Mouse (Mus musculus) liver (tissue): ENCODE measurements around the gene Parp3.
"Not testable (repeated sequence)": the region's sequence is repeated elsewhere in the genome, so short reads cannot be mapped to it uniquely, and the experiment has no call there.

ENCODE experiments used
- DNase-seq: peaks from one replicate; pipeline ENCODE4 v3.0.0-alpha.2; 2020; ENCODE audit warnings: mixed read lengths

Gene Parp3

GRCm38 (mm10) chr9:106476924-106477484 is at the start of gene Parp3:
TSS of gene Parp3 (minus strand) at chr9:106476949.
- DNase-seq, result peak; percentile 99

GRCm38 (mm10) chr9:106519909-106520308 is 43.2 kb upstream of the Parp3 start:
- DNase-seq, result no peak

- no peak for DNase-seq
These were observed 42.7 kb upstream of the Parp3 start for GRCm38 (mm10) chr9:106519433-106519832.

- DNase-seq, result no peak
These were observed 37.5 kb upstream of the Parp3 start, which contains the start of gene Iqcf5 for GRCm38 (mm10) chr9:106514273-106514672. TSS of gene Iqcf5 (plus strand) at chr9:106514573.

- no peak for DNase-seq
These were observed 36.8 kb upstream of the Parp3 start for GRCm38 (mm10) chr9:106513566-106513965.

- peak; percentile 27 for DNase-seq
These were observed 36.1 kb upstream of the Parp3 start for GRCm38 (mm10) chr9:106512729-106513450.

- DNase-seq, result no peak
These were observed 32.6 kb upstream of the Parp3 start for GRCm38 (mm10) chr9:106509356-106509755.

- no peak for DNase-seq
These were observed 27.5 kb upstream of the Parp3 start for GRCm38 (mm10) chr9:106504246-106504645.

- DNase-seq, result no peak
These were observed 25.1 kb upstream of the Parp3 start for GRCm38 (mm10) chr9:106501846-106502245.

GRCm38 (mm10) chr9:106499667-106500066 is 22.9 kb upstream of the Parp3 start, which contains the start of gene Iqcf1:
TSS of gene Iqcf1 (plus strand) at chr9:106499967.
- DNase-seq, result no peak

- DNase-seq, result not testable (repeated sequence)
These were observed 10.9 kb upstream of the Parp3 start for GRCm38 (mm10) chr9:106487602-106488001.

GRCm38 (mm10) chr9:106485076-106485475 is 8.3 kb upstream of the Parp3 start:
- no peak for DNase-seq

- no peak for DNase-seq
These were observed 6.9 kb upstream of the Parp3 start for GRCm38 (mm10) chr9:106483606-106484005.

- DNase-seq, result no peak
These were observed 6.4 kb upstream of the Parp3 start for GRCm38 (mm10) chr9:106483136-106483535.

GRCm38 (mm10) chr9:106482578-106483115 is 5.9 kb upstream of the Parp3 start:
- no peak for DNase-seq

GRCm38 (mm10) chr9:106481676-106482075 is 4.9 kb upstream of the Parp3 start:
- DNase-seq, result no peak

GRCm38 (mm10) chr9:106481075-106481474 is 4.3 kb upstream of the Parp3 start:
- no peak for DNase-seq

- no peak for DNase-seq
These were observed 3.8 kb upstream of the Parp3 start for GRCm38 (mm10) chr9:106480541-106480940.

GRCm38 (mm10) chr9:106478101-106478500 is 1.4 kb upstream of the Parp3 start:
- DNase-seq, result no peak

GRCm38 (mm10) chr9:106477649-106478048 is 900 bp upstream of the Parp3 start:
- no peak for DNase-seq

- DNase-seq, result no peak
These were observed 486 bp downstream of the Parp3 start for GRCm38 (mm10) chr9:106476002-106476923.

- DNase-seq, result no peak
These were observed 1.1 kb downstream of the Parp3 start, which contains the start of gene Rrp9 for GRCm38 (mm10) chr9:106475663-106476001. TSS of gene Rrp9 (plus strand) at chr9:106475963.

- no peak for DNase-seq
These were observed 1.7 kb downstream of the Parp3 start for GRCm38 (mm10) chr9:106475046-106475445.
